Mouse (Mus musculus): ENCODE data around the gene Fam216a.

DNA sequence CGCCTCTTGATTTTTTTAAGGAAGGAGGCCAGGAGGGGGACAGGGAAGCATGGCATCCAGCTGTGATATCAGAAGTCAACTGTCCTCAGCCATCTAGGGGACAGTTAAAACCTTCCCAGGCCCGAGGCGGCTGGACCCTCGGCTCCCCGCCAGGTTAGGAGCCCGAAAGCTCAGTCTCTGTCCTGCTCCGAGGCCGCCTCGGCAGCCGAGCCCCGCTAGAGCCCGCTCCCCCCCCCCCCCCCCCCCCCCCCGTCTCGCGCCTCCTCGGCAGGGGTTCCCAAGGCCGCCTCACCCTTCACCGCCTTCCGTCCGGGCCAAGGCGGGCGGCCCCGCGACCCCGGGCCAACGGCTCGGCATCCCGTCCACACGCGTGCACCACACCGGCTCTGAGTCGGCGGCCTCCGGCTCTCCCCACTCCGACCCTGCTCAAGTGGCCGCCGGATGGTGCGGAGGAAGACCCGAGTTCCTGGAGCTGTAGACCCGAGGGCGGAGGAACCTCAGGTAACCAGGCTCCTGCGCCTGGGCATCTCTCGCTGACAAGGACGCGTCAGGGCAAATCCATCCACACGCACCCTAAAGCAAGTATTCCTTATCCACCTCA, 473 bp downstream of the Fam216a start, which contains the start of gene Gpn3:
- TF ChIP-seq CTCF (IDR thresholded peaks at IDR 0.05; ENCODE audit: low read depth, low read length): no peak
- no peak for TF ChIP-seq POLR2A (IDR thresholded peaks at IDR 0.05; ENCODE audit: insufficient read depth, low read length)
